Mouse (Mus musculus) olfactory bulb, adult 2 months (tissue): ENCODE results near the gene Gpr108.

ENCODE experiments used
- CTCF ChIP-seq: fragments of 200-500 bp; IDR thresholded peaks from 2 replicates; pipeline ENCODE4 v1.5.1; 2012; ENCODE audit warnings: low read depth, mild to moderate bottlenecking, low read length, moderate library complexity; ENCODE audit not compliant: insufficient read depth
- POLR2A ChIP-seq: fragments of 200-500 bp; IDR thresholded peaks from 2 replicates; pipeline ENCODE4 v1.6.1; 2012; ENCODE audit warnings: mild to moderate bottlenecking, low read depth, low read length, moderate library complexity; ENCODE audit not compliant: insufficient read depth

DNA sequence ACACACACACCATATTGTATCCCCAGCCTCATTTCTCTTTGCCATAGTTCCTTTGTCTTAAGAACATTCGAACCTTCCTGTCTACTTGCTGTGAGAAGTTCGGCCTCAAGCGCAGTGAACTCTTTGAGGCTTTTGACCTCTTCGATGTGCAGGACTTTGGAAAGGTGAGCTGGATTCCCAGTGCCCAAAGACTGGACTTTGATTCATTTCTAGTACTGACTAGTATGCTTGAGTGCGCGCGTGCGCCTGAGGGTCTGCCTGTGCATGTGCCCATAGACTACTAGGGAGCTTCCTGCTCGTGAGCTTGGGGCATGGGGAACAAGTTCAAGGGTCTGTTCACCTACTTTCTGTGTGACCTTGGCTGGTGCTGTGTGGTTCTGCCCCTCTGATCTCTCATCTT is 47.7 kb upstream of the Gpr108 start:
- TF ChIP-seq CTCF: no peak
- TF ChIP-seq POLR2A: no peak
